Mouse (Mus musculus) natural killer cell, adult 2 months (primary cell): ENCODE data around the gene Ptpa.

Experiments
- DNase-seq, 2 experiments: peaks; one replicate each; pipeline ENCODE4 v3.0.0; 2022; ENCODE audit warnings: low spot score in 2 of 2

Gene Ptpa

DNA sequence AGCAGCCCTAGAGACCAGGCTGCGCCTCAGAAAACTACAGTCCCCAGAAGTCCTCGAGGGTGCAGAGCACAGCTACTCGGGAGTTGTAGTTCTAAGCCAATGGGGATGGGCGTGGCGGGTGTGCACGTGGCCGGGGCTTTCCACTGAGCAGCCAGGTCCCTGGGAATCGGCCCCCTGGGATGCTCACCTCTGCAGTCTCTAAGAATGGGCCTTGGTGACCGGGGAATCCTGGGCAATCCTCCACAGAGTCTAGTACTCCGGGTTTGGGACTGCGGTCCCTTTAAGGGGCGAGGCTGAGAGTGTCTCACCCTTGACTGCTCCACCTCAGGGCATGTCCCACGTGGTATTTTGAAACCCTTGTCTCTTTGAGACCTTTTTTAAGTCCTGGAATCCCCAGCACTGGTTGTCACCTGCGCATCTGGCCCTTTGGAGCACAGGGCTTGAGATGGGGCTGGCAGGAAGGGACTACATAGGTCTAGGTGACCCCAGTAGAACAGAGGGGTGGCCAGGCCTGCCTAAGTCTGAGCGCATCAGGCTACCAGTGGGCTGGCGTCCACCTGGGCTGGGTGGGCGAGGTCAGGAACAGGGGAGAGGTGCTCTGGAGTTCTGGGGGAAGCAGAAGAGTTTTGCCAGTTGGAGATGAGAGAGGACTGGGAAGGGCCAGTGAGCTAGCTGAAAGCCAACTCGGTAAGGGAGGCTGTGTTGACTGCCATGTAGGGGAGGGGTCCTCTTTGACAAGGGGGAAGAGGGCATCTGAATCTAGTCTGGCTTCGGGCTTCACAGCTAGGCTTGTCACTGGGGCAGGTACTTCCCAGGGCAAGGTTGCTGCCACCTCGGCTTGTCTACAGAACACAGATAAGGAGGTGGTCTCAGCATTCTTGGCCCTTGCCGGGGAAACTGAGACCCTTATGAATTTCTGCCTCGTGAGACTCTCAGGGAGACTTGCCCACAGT lies 80.3 kb downstream of the Ptpa start:
- DNase-seq: peak; percentile 30 to 46
